Mouse (Mus musculus) frontal cortex, postnatal 25 days (tissue): ENCODE measurements around the gene Olfr401.
"Not testable (repeated sequence)": the region's sequence is repeated elsewhere in the genome, so short reads cannot be mapped to it uniquely, and the experiment has no call there.

Experiments
- DNase-seq, 2 experiments: peaks; one replicate each; pipeline ENCODE4 v3.0.0; 2022; ENCODE audit warnings: low spot score in 2 of 2

Gene Olfr401

DNA sequence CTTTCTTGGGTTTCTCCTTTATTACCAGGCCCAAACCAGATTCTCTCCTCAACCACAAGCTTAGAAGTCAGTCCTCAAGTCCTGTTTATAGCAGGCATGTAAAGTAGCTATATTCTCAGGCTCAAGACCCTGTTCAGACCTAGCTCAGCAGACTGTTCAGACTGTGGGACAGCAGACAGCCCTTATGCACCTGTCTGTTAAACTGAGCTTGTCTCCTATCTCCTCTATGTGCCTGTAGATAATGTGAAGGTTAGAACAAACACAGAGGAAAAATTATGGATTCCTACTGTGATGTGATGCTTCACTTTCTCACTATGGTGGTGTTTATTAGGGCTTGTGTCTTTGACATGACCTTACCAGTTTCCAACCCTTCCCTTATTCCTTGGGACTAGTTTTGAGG, at the start of gene Olfr401:
TSS of gene Olfr401 (plus strand) at position 301 of the 400 bp plus-strand sequence.
- no peak for DNase-seq

DNA sequence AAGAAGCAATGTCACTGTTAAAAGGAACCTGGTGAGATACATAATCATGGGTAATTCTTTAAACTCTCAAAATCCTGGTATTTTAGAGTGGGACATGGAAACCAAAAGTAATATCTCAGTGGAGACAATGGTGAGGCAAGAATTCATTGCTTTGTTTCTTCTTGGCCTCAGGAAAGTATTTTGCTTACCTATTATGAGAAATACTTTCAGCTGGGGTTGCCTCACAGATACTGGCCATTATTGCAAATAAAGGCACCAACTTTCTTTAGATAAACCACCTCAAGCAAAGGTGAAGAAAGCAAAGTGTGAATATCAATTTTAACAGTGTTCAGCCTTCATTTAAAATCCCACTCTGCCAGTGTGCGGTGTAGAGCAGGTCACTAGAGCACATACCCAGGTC, 43.9 kb upstream of the Olfr401 start, which contains the start of gene Zfp616:
TSS of gene Zfp616 (plus strand) at position 301 of the 400 bp plus-strand sequence.
- no peak for DNase-seq

GRCm38 (mm10) chr11:74100724-74101123, 12.8 kb upstream of the Olfr401 start:
- no peak for DNase-seq

DNA sequence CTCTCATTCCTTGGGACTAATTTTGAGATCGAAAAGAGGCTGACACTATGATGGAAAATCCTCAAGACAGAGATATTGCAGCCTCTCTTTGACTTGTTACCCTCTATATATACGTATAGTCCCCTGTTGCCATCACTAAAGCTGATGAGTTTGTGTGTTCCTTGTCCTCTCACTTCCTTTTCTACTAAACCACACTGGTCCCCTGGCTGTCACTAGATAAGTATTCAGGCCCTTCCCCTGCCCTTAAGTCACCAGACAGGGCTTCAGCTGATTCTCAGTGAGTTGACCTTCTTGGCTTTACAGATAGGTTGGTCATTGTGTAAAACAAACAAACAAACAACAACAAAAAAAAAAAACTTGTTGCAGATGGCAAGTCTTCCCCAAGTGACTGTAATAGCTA, 12.0 kb upstream of the Olfr401 start:
- DNase-seq: no peak

- DNase-seq: no peak
Measured at GRCm38 (mm10) chr11:74105066-74105465, 8.4 kb upstream of the Olfr401 start.

GRCm38 (mm10) chr11:74140001-74140400, 26.5 kb downstream of the Olfr401 start:
- not testable (repeated sequence) for DNase-seq

- DNase-seq: no peak
Measured at GRCm38 (mm10) chr11:74145866-74146265, 32.4 kb downstream of the Olfr401 start.

- DNase-seq: no peak
Measured at GRCm38 (mm10) chr11:74153229-74153628, 39.7 kb downstream of the Olfr401 start, which contains the start of gene Olfr402. Gene Olfr402, plus strand, starts transcription at chr11:74153529.

DNA sequence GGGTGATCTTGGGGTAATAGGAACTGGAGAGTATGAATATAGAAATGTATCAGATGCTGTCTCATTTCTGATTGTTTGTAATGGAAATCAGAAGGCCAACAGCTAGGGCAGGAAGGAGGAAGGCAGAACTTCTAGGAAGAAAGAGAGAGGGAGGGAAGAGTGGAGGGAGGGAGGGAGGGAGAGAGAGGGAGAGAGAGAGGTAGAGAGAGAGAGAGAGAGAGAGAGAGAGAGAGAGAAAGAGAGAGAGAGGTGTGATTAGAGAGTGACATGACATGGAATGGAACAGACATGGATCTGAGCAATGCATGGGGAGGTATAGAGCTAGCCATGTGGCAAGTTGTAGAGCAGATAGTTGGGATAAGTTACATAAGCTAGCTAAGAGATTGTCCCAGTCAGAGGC, 55.3 kb downstream of the Olfr401 start:
- no peak for DNase-seq
